8 mouse cellular contexts compared by ENCODE assay signal in genomic region chr6:113332734-113333133, GRCm38 (mm10). TPM values are rescaled to one million over a fixed set of nuclear protein-coding genes. Genes with fewer than 3 reads are reported as not detected.
DNase-seq lines count a peak whose midpoint lies in the region; ATAC-seq and TF ChIP-seq lines count a peak whose summit lies in the region.
"Not testable (repeated sequence)": the region's sequence is repeated elsewhere in the genome, so short reads cannot be mapped to it uniquely, and the experiment has no call there.

No protein-coding gene starts in this region.

- H3K4me3 ChIP-seq in MEL (ENCODE audit: control insufficient read depth in 1 of 2, insufficient read depth in 1 of 2, low read depth in 2 of 2, low read length in 2 of 2); forebrain, embryonic 15.5 days; heart, embryonic 13.5 days; hindbrain, embryonic 13.5 days; intestine, postnatal 0 days (ENCODE audit: low read depth, low read length); layer of hippocampus, adult 2 months; lung, embryonic 16.5 days (ENCODE audit: low read length); stomach, embryonic 14.5 days (ENCODE audit: low read depth, low read length): not testable (repeated sequence)

- H3K9ac ChIP-seq in MEL (ENCODE audit: control insufficient read depth, low read depth, low read length, poor library complexity, severe bottlenecking); forebrain, embryonic 15.5 days (replicated peaks); heart, embryonic 13.5 days; hindbrain, embryonic 13.5 days; intestine, postnatal 0 days (ENCODE audit: low read depth, low read length); lung, embryonic 16.5 days (ENCODE audit: low read length); stomach, embryonic 14.5 days (replicated peaks; ENCODE audit: low read depth, low read length): not testable (repeated sequence)

- TF ChIP-seq CTCF in MEL (IDR thresholded peaks at IDR 0.05 in 2 of 3, conservative IDR thresholded peaks at IDR 0.05 in 1 of 3; ENCODE audit: control insufficient read depth in 1 of 3, insufficient read depth in 1 of 3, low read depth in 2 of 3, low read length in 3 of 3, poor library complexity in 1 of 3, severe bottlenecking in 1 of 3), result not testable (repeated sequence)
- TF ChIP-seq CTCF in intestine, postnatal 0 days (IDR thresholded peaks at IDR 0.05; ENCODE audit: low read depth), result peak; percentile 58
- peak; percentile 57 for TF ChIP-seq CTCF in layer of hippocampus, adult 2 months (conservative IDR thresholded peaks at IDR 0.05)

- not testable (repeated sequence) for H3K79me2 ChIP-seq in MEL (ENCODE audit: control insufficient read depth, insufficient read depth, low read length, poor library complexity)

- H3K4me1 ChIP-seq in MEL (ENCODE audit: control insufficient read depth in 1 of 2, insufficient read depth in 2 of 2, low read length in 2 of 2), result peaks cover 9 to 19% of the 10 kb centered on the region in 2 experiments
- not testable (repeated sequence) for H3K4me1 ChIP-seq in forebrain, embryonic 15.5 days; hindbrain, embryonic 13.5 days (replicated peaks); intestine, postnatal 0 days (replicated peaks; ENCODE audit: control insufficient read depth, insufficient read depth, low read length); stomach, embryonic 14.5 days (ENCODE audit: control insufficient read depth, insufficient read depth, low read length)
- peaks cover 40% of the 10 kb centered on the region for H3K4me1 ChIP-seq in heart, embryonic 13.5 days
- H3K4me1 ChIP-seq in lung, embryonic 16.5 days (replicated peaks; ENCODE audit: control insufficient read depth, insufficient read depth, low read length), result peaks cover 18% of the 10 kb centered on the region

- peaks cover 0 to 24% of the 10 kb centered on the region in 2 experiments; a peak in 2 of 4 replicates for H3K36me3 ChIP-seq in MEL (ENCODE audit: control insufficient read depth in 1 of 2, insufficient read depth in 2 of 2, low read length in 2 of 2)
- H3K36me3 ChIP-seq in forebrain, embryonic 15.5 days, result peaks cover 37% of the 10 kb centered on the region
- H3K36me3 ChIP-seq in heart, embryonic 13.5 days, result peaks cover 74% of the 10 kb centered on the region
- peaks cover 71% of the 10 kb centered on the region for H3K36me3 ChIP-seq in hindbrain, embryonic 13.5 days
- H3K36me3 ChIP-seq in intestine, postnatal 0 days (ENCODE audit: control insufficient read depth, insufficient read depth), result peaks cover 49% of the 10 kb centered on the region
- H3K36me3 ChIP-seq in lung, embryonic 16.5 days (ENCODE audit: control insufficient read depth, insufficient read depth, low read length), result peaks cover 30% of the 10 kb centered on the region
- H3K36me3 ChIP-seq in stomach, embryonic 14.5 days (ENCODE audit: control insufficient read depth, insufficient read depth, low read length), result peaks cover 37% of the 10 kb centered on the region

- H3K27me3 ChIP-seq in MEL (ENCODE audit: control insufficient read depth in 1 of 2, insufficient read depth in 2 of 2, low read length in 2 of 2); forebrain, embryonic 15.5 days; heart, embryonic 13.5 days (replicated peaks); hindbrain, embryonic 13.5 days; intestine, postnatal 0 days (replicated peaks; ENCODE audit: control insufficient read depth, insufficient read depth, low read length); lung, embryonic 16.5 days (ENCODE audit: control insufficient read depth, insufficient read depth, low read depth, low read length); stomach, embryonic 14.5 days (ENCODE audit: control insufficient read depth, insufficient read depth, low read length): not testable (repeated sequence)

- not testable (repeated sequence) for TF ChIP-seq RAD21 in MEL (IDR thresholded peaks at IDR 0.05; ENCODE audit: low read depth, low read length)

- DNase-seq in MEL (ENCODE audit: low read depth, low spot score); layer of hippocampus, adult 2 months (ENCODE audit: low spot score in 2 of 2): not testable (repeated sequence)

- not testable (repeated sequence) for H3K27ac ChIP-seq in MEL (ENCODE audit: control insufficient read depth, low read depth, low read length)
- H3K27ac ChIP-seq in forebrain, embryonic 15.5 days (replicated peaks), result peak overlapping the region; percentile 71; the same call in 1 of the 2 replicates
- H3K27ac ChIP-seq in heart, embryonic 13.5 days (replicated peaks), result peak overlapping the region; percentile 84
- H3K27ac ChIP-seq in hindbrain, embryonic 13.5 days, result peak overlapping the region; percentile 44; the same call in 1 of the 2 replicates
- peak overlapping the region; percentile 51 for H3K27ac ChIP-seq in intestine, postnatal 0 days (ENCODE audit: low read depth, low read length)
- peak overlapping the region; percentile 55; the same call in 1 of the 2 replicates for H3K27ac ChIP-seq in layer of hippocampus, adult 2 months
- H3K27ac ChIP-seq in lung, embryonic 16.5 days (ENCODE audit: low read length), result peak overlapping the region; percentile 68
- peak overlapping the region; percentile 67; the same call in 1 of the 2 replicates for H3K27ac ChIP-seq in stomach, embryonic 14.5 days (ENCODE audit: low read length)

- not testable (repeated sequence) for TF ChIP-seq POLR2A in MEL (IDR thresholded peaks at IDR 0.05; ENCODE audit: control insufficient read depth in 1 of 2, insufficient read depth in 1 of 2, low read depth in 1 of 2, low read length in 2 of 2, poor library complexity in 1 of 2)

- ATAC-seq in forebrain, embryonic 15.5 days (replicated peaks); heart, embryonic 13.5 days (ENCODE audit: extremely low read depth, insufficient number of reproducible peaks, low FRiP score, low TSS enrichment); hindbrain, embryonic 13.5 days (ENCODE audit: low FRiP score); lung, embryonic 16.5 days (ENCODE audit: low read depth); stomach, embryonic 14.5 days (ENCODE audit: insufficient number of reproducible peaks, insufficient read depth, low FRiP score, low read depth): not testable (repeated sequence)
- ATAC-seq in intestine, postnatal 0 days, result peak; percentile 65

- not testable (repeated sequence) for TF ChIP-seq EP300 in MEL (IDR thresholded peaks at IDR 0.05; ENCODE audit: low read depth in 1 of 2, low read length in 2 of 2)

- 71% methylated on average over 6 of the region's 6 CpGs for WGBS in forebrain, embryonic 15.5 days
- 69% methylated on average over 6 of the region's 6 CpGs for WGBS in heart, embryonic 13.5 days
- WGBS in hindbrain, embryonic 13.5 days, result 79% methylated on average over 6 of the region's 6 CpGs
- WGBS in intestine, postnatal 0 days, result 38% methylated on average over 6 of the region's 6 CpGs
- WGBS in lung, embryonic 16.5 days, result 49% methylated on average over 6 of the region's 6 CpGs
- 76% methylated on average over 6 of the region's 6 CpGs for WGBS in stomach, embryonic 14.5 days

- H3K4me2 ChIP-seq in forebrain, embryonic 15.5 days (replicated peaks); heart, embryonic 13.5 days; hindbrain, embryonic 13.5 days; intestine, postnatal 0 days (replicated peaks; ENCODE audit: low read depth); lung, embryonic 16.5 days (ENCODE audit: low read depth, low read length); stomach, embryonic 14.5 days (replicated peaks; ENCODE audit: low read depth, low read length): not testable (repeated sequence)

- H3K9me3 ChIP-seq in MEL (replicated peaks; ENCODE audit: insufficient read depth, low read length); forebrain, embryonic 15.5 days; heart, embryonic 13.5 days; hindbrain, embryonic 13.5 days; intestine, postnatal 0 days (ENCODE audit: control insufficient read depth); lung, embryonic 16.5 days (ENCODE audit: control insufficient read depth, low read length); stomach, embryonic 14.5 days (ENCODE audit: control insufficient read depth, low read depth, low read length): not testable (repeated sequence)

RNA-seq across cellular contexts. Expression of gene Ogg1, which starts 6.0 kb away (rescaled TPM):
- total RNA-seq in MEL (2012; rRNA removed), result 8.7 and 9.2 TPM in 2 replicates
- 10 to 100 TPM in 1 of 2 experiments, not detected in 1; 20.0 TPM for polyA plus RNA-seq in MEL (2012; ENCODE audit: insufficient read depth in 1 of 2, insufficient read length in 2 of 2, low read depth in 1 of 2, low replicate concordance in 2 of 2, missing spikeins in 1 of 2)
- polyA plus RNA-seq in forebrain, embryonic 15.5 days (2015; fragmentation: Nextera tagmentation; extraction: Ambion mirVana), result 11.6 and 11.8 TPM in 2 replicates
- polyA plus RNA-seq in heart, embryonic 13.5 days (2015; fragmentation: Nextera tagmentation; extraction: Ambion mirVana), result 9.5 and 11.6 TPM in 2 replicates
- polyA plus RNA-seq in hindbrain, embryonic 13.5 days (2015; fragmentation: Nextera tagmentation; extraction: Ambion mirVana), result 8.7 and 9.6 TPM in 2 replicates
- 8.0 and 9.7 TPM in 2 replicates for polyA plus RNA-seq in intestine, postnatal 0 days (2015; fragmentation: Nextera tagmentation; extraction: Ambion mirVana)
- total RNA-seq in layer of hippocampus, adult 2 months (2021), result 10 to 100 TPM in 1 of 2 experiments, 1 to 10 TPM in 1; 9.1 to 10.6 TPM
- 16.1 and 17.6 TPM in 2 replicates for polyA plus RNA-seq in lung, embryonic 16.5 days (2015; fragmentation: Nextera tagmentation; extraction: Ambion mirVana)
- polyA plus RNA-seq in stomach, embryonic 14.5 days (2014; fragmentation: Nextera tagmentation; extraction: Ambion mirVana), result 14.7 and 18.0 TPM in 2 replicates

RNA-seq across cellular contexts. Expression of gene Camk1, which starts 11.1 kb away (rescaled TPM):
- 5.3 and 7.9 TPM in 2 replicates for total RNA-seq in MEL (2012; rRNA removed)
- polyA plus RNA-seq in MEL (2012; ENCODE audit: insufficient read depth in 1 of 2, insufficient read length in 2 of 2, low read depth in 1 of 2, low replicate concordance in 2 of 2, missing spikeins in 1 of 2), result 10 to 100 TPM in 1 of 2 experiments, not detected in 1; 13.3 TPM
- 79.0 and 88.0 TPM in 2 replicates for polyA plus RNA-seq in forebrain, embryonic 15.5 days (2015; fragmentation: Nextera tagmentation; extraction: Ambion mirVana)
- polyA plus RNA-seq in heart, embryonic 13.5 days (2015; fragmentation: Nextera tagmentation; extraction: Ambion mirVana), result 109 and 115 TPM in 2 replicates
- polyA plus RNA-seq in hindbrain, embryonic 13.5 days (2015; fragmentation: Nextera tagmentation; extraction: Ambion mirVana), result 79.6 and 86.3 TPM in 2 replicates
- polyA plus RNA-seq in intestine, postnatal 0 days (2015; fragmentation: Nextera tagmentation; extraction: Ambion mirVana), result 35.9 and 37.0 TPM in 2 replicates
- 10 to 100 TPM; 45.4 to 52.0 TPM for total RNA-seq in layer of hippocampus, adult 2 months (2021)
- 105 and 109 TPM in 2 replicates for polyA plus RNA-seq in lung, embryonic 16.5 days (2015; fragmentation: Nextera tagmentation; extraction: Ambion mirVana)
- polyA plus RNA-seq in stomach, embryonic 14.5 days (2014; fragmentation: Nextera tagmentation; extraction: Ambion mirVana), result 102 and 107 TPM in 2 replicates

RNA-seq across cellular contexts. Expression of gene Brpf1, which starts 25.8 kb away (rescaled TPM):
- total RNA-seq in MEL (2012; rRNA removed), result 29.8 and 32.6 TPM in 2 replicates
- polyA plus RNA-seq in MEL (2012; ENCODE audit: insufficient read depth in 1 of 2, insufficient read length in 2 of 2, low read depth in 1 of 2, low replicate concordance in 2 of 2, missing spikeins in 1 of 2), result 10 to 100 TPM; 44.9 to 46.8 TPM
- polyA plus RNA-seq in forebrain, embryonic 15.5 days (2015; fragmentation: Nextera tagmentation; extraction: Ambion mirVana), result 19.6 and 22.2 TPM in 2 replicates
- polyA plus RNA-seq in heart, embryonic 13.5 days (2015; fragmentation: Nextera tagmentation; extraction: Ambion mirVana), result 11.1 and 11.6 TPM in 2 replicates
- 17.1 and 17.3 TPM in 2 replicates for polyA plus RNA-seq in hindbrain, embryonic 13.5 days (2015; fragmentation: Nextera tagmentation; extraction: Ambion mirVana)
- 7.3 and 8.3 TPM in 2 replicates for polyA plus RNA-seq in intestine, postnatal 0 days (2015; fragmentation: Nextera tagmentation; extraction: Ambion mirVana)
- 10 to 100 TPM; 41.0 to 43.8 TPM for total RNA-seq in layer of hippocampus, adult 2 months (2021)
- polyA plus RNA-seq in lung, embryonic 16.5 days (2015; fragmentation: Nextera tagmentation; extraction: Ambion mirVana), result 16.6 and 19.1 TPM in 2 replicates
- polyA plus RNA-seq in stomach, embryonic 14.5 days (2014; fragmentation: Nextera tagmentation; extraction: Ambion mirVana), result 20.1 and 21.1 TPM in 2 replicates

RNA-seq across cellular contexts. Expression of gene Tada3, which starts 44.9 kb away (rescaled TPM):
- 25.0 and 26.1 TPM in 2 replicates for total RNA-seq in MEL (2012; rRNA removed)
- 10 to 100 TPM in 1 of 2 experiments, not detected in 1; 62.2 TPM for polyA plus RNA-seq in MEL (2012; ENCODE audit: insufficient read depth in 1 of 2, insufficient read length in 2 of 2, low read depth in 1 of 2, low replicate concordance in 2 of 2, missing spikeins in 1 of 2)
- 79.4 and 82.2 TPM in 2 replicates for polyA plus RNA-seq in forebrain, embryonic 15.5 days (2015; fragmentation: Nextera tagmentation; extraction: Ambion mirVana)
- polyA plus RNA-seq in heart, embryonic 13.5 days (2015; fragmentation: Nextera tagmentation; extraction: Ambion mirVana), result 39.6 and 41.5 TPM in 2 replicates
- polyA plus RNA-seq in hindbrain, embryonic 13.5 days (2015; fragmentation: Nextera tagmentation; extraction: Ambion mirVana), result 70.0 and 70.6 TPM in 2 replicates
- polyA plus RNA-seq in intestine, postnatal 0 days (2015; fragmentation: Nextera tagmentation; extraction: Ambion mirVana), result 19.7 and 23.5 TPM in 2 replicates
- 10 to 100 TPM; 50.5 to 53.5 TPM for total RNA-seq in layer of hippocampus, adult 2 months (2021)
- polyA plus RNA-seq in lung, embryonic 16.5 days (2015; fragmentation: Nextera tagmentation; extraction: Ambion mirVana), result 52.6 and 54.3 TPM in 2 replicates
- 52.6 and 54.8 TPM in 2 replicates for polyA plus RNA-seq in stomach, embryonic 14.5 days (2014; fragmentation: Nextera tagmentation; extraction: Ambion mirVana)

RNA-seq across cellular contexts. Expression of gene Arpc4, which starts 45.2 kb away (rescaled TPM):
- total RNA-seq in MEL (2012; rRNA removed), result 217 and 231 TPM in 2 replicates
- 100 to 1,000 TPM in 1 of 2 experiments, not detected in 1; 375 TPM for polyA plus RNA-seq in MEL (2012; ENCODE audit: insufficient read depth in 1 of 2, insufficient read length in 2 of 2, low read depth in 1 of 2, low replicate concordance in 2 of 2, missing spikeins in 1 of 2)
- 390 and 428 TPM in 2 replicates for polyA plus RNA-seq in forebrain, embryonic 15.5 days (2015; fragmentation: Nextera tagmentation; extraction: Ambion mirVana)
- polyA plus RNA-seq in heart, embryonic 13.5 days (2015; fragmentation: Nextera tagmentation; extraction: Ambion mirVana), result 264 and 283 TPM in 2 replicates
- 416 and 430 TPM in 2 replicates for polyA plus RNA-seq in hindbrain, embryonic 13.5 days (2015; fragmentation: Nextera tagmentation; extraction: Ambion mirVana)
- polyA plus RNA-seq in intestine, postnatal 0 days (2015; fragmentation: Nextera tagmentation; extraction: Ambion mirVana), result 409 and 418 TPM in 2 replicates
- total RNA-seq in layer of hippocampus, adult 2 months (2021), result 100 to 1,000 TPM; 308 to 330 TPM
- polyA plus RNA-seq in lung, embryonic 16.5 days (2015; fragmentation: Nextera tagmentation; extraction: Ambion mirVana), result 384 and 398 TPM in 2 replicates
- 222 and 230 TPM in 2 replicates for polyA plus RNA-seq in stomach, embryonic 14.5 days (2014; fragmentation: Nextera tagmentation; extraction: Ambion mirVana)
